Mouse (Mus musculus): ENCODE data around the gene Eogt.

Eogt gene

GRCm38 (mm10) chr6:97106106-97106505 is 42.9 kb downstream of the Eogt start:
- no peak for DNase-seq (ENCODE audit: low read depth, low spot score)

- DNase-seq (ENCODE audit: low read depth, low spot score): no peak
Observed at GRCm38 (mm10) chr6:97104264-97104852, 44.6 kb downstream of the Eogt start.

- peak; percentile 66 for DNase-seq (ENCODE audit: low read depth, low spot score)
Observed at GRCm38 (mm10) chr6:97101958-97102702, 46.9 kb downstream of the Eogt start.

- DNase-seq (ENCODE audit: low read depth, low spot score): no peak
Observed at GRCm38 (mm10) chr6:97101190-97101957, 47.6 kb downstream of the Eogt start.

GRCm38 (mm10) chr6:97082336-97082735 is 66.6 kb downstream of the Eogt start:
- DNase-seq (ENCODE audit: low read depth, low spot score): no peak

- DNase-seq (ENCODE audit: low read depth, low spot score): no peak
Observed at GRCm38 (mm10) chr6:97080016-97080415, 69.0 kb downstream of the Eogt start.

- DNase-seq (ENCODE audit: low read depth, low spot score): peak; percentile 56
Observed at GRCm38 (mm10) chr6:97060074-97060681, 88.8 kb downstream of the Eogt start, which contains the start of gene Fam19a4. Fam19a4 (minus strand) TSS chr6:97060413.

Data from WW6 (cell line).